Mouse (Mus musculus) inflammation-experienced regulatory T-cells, adult 6 months (primary cell): ENCODE results near the gene Insrr. TPM values are rescaled to one million over a fixed set of nuclear protein-coding genes. Genes with fewer than 3 reads are reported as not detected.
"Not testable (repeated sequence)": the region's sequence is repeated elsewhere in the genome, so short reads cannot be mapped to it uniquely, and the experiment has no call there.

Source experiments
- ATAC-seq: one replicate; pipeline ENCODE4 v1.8.0; 2017
- polyA plus RNA-seq, 3 experiments: library from polyadenylated mRNA; unstranded; fragments of 100-300 nt; shearing (Covaris generic); gene quantifications; one replicate each; pipeline ENCODE4 v1.2.1; 2017

The Insrr gene
- polyA plus RNA-seq, 3 experiments from 2014 or later: 0.42 to 1.2 (median 1.1) TPM

DNA sequence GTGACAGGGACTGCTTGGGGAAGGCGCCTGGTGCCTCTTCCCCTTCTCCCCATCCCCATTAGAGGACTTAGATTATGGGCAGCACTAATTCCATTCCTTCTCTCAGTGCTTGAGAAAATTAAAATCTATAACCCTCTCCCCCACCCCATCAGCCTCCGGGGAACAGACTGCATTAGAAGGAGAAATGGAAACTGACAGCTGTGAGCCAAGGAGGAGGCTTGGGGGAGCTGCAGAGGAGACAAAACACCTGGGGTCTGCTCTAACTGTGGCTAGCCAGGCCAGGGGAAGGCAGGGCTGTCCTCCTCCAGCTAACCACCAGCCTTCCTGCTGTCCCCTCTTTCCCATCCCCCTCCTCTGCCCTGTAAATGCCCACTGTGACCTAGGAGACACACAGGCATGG lies 17.7 kb upstream of the Insrr start:
- no peak for ATAC-seq

DNA sequence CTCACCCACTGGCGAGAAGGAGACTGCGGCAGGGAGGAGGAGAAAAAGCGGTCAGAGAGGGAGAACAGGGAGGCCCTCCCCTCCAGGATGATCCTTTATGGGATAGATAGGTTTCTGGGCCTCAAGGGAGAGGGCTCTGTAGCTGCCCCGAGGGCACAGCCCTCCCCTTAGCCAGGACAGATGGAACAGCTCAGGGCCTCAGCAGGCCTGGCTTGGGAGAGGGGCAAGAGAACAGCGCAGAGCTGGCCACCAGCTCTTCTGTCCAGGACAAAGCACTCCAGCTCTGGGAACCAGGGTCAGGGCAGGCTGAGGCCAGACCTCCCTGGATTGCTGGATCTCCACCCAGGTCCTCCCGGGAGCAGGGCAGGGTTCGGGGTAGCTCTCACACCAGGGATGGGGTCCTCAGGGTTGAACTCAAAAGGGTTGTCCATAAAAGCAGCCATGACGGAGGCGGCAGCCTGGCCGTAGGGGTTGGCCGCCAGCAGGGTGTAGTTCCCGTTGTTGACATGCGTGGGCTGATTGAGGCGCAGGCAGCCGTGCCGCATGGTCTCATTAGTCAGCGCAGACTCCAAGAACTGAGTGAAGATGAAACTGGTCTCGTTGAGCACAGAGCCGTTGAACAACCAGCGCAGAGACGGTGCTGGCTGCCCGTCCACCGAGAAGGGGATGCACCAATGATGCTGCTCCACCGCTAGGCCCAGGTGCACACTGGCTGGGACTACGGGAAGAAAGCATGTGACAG lies 13.3 kb upstream of the Insrr start:
- no peak for ATAC-seq

DNA sequence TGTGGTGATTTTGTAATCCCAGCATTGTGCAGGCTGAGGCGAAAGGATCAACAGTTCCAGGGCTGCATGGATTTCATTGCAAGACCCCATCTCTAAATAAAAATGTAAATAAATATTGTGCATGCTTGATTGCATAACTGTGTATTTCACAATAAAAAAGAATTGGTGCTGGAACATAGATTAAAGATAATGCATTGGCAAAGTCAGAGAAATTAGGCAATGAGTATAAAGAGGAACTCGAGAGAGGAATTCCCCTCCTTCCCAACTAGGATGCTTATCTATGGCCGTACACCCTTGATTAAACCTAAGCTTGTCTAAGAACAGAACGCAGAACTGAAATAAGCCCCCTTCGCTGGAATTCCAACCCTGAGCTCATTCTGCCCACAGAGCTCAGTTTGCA lies 11.6 kb upstream of the Insrr start:
- no peak for ATAC-seq

DNA sequence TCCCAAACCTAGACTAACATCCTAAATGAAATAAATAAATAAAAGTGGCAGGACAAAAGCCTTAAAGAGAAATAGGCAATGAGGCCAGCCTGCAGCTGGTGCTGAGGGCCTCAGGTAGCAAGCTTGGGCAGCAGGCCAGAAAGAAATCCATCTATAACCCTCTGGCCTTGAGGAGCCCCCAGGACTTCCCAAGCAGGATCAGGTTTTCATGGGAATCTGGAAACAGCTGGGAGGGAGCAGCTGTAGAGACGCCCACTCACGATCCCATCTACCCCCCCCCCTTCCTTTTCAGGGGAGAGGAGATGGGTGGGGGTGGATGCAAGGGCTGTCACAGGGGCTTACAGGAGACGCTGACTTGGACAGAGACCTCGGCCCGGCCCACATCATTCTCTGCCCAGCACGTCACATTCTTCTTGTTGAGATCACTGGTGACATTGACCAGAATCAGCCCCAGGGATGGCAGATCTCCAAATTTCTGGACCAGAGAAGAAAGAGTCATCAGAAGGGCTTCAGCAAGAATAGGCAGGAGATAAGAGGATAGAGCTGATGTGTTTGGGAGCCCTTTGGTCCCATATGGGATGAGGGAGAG lies 11.0 kb upstream of the Insrr start:
- ATAC-seq: no peak

DNA sequence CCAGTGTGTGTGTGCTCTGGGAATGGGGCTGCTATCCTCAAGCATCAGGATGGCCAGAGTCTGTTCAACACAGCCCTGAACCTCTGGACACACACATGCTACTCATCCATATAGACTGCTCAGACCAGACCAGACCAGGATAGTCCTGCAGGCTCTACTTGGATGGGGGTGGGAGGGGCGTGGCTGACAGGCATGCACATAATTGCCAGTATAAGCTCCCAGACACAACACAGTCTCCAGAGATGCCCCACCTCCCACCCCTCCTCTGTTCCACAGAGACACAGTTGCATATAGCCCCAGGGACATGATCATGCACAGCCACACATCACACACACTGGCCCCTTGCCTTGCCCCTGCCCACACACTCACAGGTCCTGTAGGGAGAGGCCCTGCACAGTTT lies 7.5 kb upstream of the Insrr start:
- no peak for ATAC-seq

DNA sequence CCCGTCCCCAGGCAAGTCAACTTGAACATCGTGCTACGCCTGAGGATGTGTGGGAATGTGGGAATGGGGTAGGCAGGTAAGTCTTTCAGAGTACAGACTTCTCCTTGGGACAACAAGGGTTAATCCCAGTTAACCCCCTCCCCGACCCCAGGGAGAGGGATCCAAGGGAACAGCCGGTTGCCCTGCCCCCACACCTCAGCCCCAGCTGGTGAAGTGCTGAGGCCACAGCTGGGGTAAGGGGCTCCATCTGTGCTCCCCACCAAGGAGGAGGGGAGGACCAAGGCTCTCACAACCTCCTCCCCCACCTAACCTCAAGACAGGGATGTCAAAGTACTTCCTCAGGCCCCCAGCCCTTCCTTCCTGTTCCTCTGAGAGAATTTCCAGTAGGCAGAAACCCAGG lies 7.0 kb upstream of the Insrr start:
- ATAC-seq: no peak

DNA sequence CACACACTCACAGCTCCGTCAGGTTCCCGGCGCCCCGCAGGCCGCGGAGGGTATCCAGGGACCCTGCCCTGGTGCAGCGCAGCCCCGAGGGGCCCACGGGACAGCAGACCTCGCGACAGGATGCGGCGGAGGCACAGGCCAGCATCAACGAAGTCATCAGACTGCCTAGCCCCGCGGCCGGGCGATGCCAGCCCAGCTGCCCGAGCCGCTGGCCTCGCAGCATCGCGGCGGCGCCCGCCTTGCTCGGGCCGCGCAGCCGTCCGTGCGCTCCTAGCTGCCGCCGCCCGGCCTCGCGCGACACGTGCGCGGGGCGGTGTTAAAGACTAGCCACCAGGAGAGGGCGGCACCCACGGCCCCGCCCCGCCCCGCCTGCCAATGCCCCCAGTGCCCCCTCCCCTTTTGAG lies 1.8 kb upstream of the Insrr start, which contains the start of gene Ntrk1:
Ntrk1 (minus strand) TSS at position 241 of the 404 bp plus-strand sequence.
- no peak for ATAC-seq

DNA sequence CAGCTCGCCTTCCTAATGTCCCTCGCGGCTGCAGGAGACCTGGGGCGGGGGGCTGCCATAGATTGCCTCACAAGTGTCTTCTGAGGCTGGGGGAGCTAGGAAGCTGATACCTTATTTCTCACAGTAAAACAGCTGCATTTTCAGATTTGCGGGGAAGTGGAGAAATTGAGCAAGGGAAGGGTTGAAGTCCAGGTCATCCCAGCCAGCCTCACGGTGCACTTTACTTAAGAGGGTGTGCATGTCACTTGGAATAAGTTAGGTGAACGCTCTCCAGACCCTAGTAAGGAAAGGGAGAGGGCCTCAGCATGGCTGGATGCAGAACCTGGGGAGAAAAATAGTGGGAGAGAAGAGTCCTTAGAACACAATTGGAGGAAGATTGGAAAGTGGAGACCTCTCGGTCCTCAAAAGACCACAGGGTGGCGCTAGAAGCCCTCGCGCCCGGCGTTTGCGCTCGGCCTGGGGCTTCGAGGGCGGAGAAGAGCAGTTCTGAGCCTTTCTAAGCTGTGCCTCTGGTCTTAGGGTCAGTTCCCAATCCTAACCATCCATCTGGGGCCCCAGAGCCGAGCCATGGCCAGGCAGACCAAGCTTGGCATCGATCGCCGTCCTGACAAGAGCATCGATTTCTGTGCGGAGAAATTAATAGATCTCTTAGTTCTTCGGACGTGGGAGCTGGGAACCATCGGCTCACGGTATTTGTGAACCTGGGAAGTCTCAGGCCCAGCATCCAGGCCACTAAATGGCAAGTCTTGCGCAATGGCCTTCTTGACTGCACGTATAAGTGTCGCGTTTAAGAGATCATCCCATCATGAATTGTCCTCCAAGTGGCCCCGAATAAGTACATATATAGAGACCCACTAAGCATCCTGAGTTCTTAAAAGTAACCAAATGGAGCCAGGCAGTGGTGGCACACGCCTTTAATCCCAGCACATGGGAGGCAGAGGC lies 1.1 kb upstream of the Insrr start:
- peak; percentile 56 for ATAC-seq

DNA sequence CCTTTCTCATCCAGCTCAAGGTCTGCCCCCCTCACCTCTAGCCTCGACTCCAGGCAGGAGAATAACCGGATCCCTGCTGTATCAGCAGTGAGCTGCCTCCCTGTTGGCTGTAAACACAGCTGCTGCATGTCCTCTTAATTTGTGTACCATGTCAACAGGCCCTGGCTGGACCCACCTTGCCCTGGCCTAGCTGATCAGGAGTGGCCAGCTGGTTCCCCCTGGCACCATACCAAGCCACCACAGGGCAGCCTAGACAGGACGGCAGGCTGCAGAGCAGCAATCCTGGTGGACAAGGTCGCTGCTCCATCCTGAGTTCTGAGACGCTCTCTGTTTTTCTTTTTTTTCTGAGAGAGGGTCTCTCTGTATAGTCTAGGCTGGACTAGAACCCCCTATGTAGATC lies 4.9 kb downstream of the Insrr start:
- ATAC-seq: no peak

DNA sequence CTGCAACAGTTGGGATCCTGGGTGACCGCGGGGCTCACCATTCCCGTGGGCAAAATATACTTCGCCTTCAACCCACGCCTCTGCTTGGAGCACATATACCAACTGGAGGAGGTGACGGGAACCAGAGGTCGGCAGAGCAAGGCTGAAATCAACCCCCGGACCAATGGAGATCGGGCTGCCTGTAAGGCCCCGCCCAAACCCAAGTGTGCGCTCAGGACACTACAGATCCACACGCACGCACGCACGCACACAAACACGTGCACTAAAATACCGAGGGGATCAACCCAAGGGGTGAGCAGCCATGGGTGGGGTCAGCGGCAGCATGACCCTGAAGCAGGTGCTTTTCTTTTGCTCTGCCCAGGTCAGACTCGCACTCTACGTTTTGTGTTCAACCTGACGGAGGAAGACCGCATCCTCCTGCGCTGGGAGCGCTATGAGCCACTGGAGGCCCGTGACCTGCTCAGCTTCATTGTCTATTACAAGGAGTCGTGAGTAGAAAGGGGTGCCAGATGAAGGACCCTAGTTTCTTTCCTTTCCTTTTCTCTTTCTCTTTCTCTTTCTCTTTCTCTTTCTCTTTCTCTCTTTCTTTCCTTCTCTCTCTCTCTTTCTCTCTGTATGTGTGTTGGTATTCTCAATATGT lies 7.4 kb downstream of the Insrr start:
- ATAC-seq: peak; percentile 63

DNA sequence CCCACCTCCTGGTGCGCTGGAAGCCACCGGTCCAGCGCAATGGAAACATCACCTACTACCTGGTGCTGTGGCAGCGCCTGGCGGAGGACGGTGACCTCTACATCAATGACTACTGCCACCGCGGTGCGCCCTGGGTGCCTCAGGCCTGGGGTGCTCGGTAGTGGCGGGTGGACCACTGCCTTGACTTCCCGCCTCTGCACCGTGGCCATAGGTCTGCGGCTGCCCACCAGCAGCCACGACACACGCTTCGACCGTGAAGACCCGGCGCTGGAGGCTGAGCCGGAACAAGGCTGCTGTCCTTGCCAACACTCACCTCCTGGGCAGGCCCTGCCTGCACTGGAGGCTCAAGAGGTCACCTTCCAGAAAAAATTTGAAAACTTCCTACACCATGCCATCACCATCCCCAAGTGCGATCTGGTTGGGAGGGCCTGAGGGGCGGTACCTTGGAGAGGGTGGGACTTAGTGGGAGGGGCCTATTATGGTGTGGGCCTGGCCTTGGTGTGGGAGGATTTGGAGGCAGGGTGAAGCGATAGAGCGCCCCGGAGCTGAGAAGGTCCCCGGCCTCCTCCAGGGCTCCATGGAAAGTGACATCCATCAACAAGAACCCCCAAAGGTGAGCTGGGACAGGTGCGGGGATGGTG lies 12.7 kb downstream of the Insrr start:
- no peak for ATAC-seq

DNA sequence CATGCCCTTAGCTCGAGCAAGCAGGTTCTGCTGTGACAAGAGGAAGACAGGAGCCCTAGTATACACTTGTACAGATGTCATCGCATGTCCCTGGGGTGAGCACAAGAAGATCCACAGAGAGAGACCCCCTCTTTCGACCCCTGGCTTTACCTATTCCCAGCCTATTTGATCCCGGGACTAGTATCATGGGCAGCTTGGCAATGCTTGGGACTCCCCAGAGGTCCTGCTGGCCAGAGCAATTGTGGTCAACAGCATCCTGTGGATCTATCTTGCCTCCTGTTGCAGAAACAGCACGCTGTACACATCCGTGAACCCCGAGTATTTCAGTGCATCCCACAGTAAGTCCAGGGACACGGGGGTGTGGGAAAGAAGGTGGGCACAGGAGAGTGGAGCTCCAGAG lies 14.5 kb downstream of the Insrr start:
- ATAC-seq: no peak

DNA sequence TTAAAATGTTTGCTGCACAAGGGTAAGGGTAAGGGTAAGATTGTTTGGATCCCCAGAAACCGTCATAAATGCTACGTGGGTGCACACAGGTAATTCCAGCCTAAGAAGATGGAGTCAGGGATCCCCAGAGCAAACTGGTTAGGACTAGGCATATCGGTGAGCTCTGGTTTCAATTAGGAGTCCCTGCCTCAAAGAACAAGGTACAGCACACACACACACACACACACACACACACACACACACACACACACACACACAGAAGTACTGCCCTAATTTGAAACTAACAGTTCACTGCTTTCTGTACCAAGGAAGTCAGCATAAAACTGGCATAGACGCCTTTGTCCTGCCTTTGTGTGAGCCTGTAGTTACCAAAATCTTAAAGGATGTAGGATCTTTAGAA lies 15.7 kb downstream of the Insrr start:
- no peak for ATAC-seq

DNA sequence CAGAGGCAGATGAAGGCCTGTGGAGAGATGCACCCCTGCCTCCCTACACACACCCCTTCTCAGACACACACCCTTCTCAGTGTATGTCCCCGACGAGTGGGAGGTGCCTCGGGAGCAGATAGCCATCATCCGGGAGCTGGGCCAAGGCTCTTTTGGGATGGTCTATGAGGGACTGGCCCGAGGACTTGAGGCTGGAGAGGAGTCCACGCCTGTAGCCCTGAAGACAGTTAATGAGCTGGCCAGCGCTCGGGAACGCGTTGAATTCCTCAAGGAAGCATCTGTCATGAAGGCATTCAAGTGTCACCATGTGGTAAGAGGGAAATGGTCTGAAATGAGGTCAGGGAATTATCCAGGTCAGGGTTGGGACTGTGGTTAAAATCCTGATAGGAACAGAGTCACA lies 16.1 kb downstream of the Insrr start:
- ATAC-seq: no peak

DNA sequence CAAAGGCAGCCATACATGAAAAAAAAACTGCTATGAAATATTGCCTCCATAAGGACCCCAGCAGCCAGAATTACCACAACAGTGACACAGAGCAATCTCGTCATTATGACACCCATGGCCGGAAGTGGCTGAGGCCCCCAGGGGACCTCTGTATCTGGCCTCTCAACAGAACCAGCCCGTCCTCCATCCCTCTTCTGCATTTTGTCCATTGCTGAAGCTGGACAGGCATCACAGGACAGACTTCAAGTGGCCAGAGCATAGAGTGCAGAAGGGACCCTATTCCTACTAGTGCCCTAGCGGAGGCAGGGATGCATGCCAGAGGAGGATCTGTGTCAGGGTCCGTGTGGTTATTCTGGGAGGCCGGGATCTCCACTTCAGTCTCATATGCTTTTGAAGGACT lies 19.4 kb downstream of the Insrr start:
- ATAC-seq: no peak

DNA sequence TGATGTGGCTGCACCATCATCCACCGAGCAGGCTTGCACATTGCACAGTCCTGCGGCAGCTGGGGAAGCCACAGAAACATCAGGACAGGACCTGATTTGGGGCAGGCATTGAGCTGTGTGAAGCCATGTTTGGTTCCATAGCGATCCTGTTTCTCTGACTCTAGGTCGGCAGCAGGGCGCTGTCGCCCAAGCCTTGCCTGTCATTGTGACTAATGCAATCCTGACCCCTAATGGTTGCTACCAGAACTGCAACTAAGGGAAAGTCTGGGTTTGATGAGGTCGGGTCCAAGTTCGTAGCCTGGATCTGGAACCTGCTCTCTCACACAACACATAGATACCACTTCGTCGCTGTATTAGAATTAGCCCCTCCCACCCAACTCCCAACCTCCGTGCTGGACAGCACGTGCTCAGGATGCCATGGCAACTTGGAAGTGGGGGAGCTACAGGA lies 19.9 kb downstream of the Insrr start:
- peak; percentile 78 for ATAC-seq

DNA sequence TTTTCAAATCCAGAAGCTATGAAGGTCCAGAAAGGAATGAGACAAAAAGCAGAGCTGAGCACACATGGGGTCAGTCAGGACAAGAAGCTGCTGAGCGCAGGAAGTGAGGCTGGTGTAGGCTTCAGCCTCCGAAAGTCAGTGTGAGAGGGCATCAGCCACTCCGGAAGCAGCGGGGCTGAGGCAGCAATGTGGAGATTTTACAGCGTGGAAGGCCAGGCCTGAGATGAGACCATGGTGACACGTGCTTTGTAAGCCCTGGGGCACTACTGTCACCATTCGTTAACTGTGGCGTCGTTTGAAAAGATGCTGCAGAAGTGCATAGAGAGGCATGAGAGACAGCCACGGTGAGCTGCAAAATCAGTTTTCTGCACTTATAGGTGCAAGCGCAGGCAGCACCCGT lies 21.5 kb downstream of the Insrr start:
- no peak for ATAC-seq

DNA sequence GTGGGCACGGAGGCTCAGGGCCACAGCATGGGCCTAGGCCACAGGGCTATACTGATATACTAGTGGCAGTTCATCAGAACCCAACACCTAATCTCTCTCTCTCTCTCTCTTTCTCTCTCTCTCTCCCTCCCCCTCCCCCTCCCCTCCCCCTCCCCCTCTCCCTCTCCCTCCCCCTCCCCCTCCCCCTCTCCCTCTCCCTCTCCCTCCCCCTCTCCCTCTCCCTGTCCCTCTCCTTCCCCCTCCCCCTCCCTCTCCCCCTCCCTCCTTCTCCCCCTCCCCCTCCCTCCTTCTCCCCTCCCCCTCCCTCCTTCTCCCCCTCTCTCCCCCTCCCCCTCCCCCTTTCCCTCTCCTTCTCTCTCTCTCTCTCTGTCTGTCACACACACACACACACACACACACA lies 27.5 kb downstream of the Insrr start, which contains the start of gene Pear1:
Pear1 (minus strand) TSS at position 101 of the 400 bp plus-strand sequence.
- not testable (repeated sequence) for ATAC-seq

DNA sequence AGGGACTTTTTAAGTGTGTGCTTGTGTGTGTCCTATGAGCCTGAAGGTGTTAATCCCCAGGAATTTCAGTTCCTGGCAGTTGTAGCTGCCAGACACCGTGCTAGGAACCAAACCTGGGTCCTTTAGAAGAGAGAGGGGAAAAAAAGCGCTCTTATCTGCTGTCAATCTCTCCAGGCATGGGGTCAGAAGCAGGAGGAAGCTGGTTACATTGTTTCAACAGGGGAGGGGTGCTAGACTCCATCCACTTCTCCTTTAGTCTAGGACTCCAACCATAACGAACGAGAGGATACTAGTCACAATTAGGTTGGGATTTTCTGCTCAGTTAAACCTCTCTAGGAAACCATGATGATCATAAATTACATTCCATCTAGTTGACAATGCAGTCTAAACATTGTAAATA lies 31.7 kb downstream of the Insrr start:
- no peak for ATAC-seq

DNA sequence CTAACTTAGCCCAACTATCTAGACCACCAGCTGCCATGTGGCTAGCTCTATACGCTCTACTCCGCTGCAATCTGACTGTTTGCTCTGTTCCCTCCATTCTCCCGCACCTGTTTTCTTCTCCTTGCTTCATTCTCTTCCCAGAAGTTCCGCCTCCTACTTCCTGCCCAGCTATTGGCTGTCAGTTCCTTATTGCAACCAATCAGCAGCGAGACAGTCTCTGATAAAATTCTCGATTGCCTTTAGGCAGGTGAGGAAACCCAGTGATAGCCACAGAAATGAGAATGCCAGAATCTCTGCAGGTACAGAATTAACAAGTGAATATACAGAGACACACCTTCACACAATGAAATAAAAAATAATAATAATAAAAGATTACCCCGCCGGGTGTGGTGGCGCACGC lies 32.3 kb downstream of the Insrr start:
- ATAC-seq: no peak

DNA sequence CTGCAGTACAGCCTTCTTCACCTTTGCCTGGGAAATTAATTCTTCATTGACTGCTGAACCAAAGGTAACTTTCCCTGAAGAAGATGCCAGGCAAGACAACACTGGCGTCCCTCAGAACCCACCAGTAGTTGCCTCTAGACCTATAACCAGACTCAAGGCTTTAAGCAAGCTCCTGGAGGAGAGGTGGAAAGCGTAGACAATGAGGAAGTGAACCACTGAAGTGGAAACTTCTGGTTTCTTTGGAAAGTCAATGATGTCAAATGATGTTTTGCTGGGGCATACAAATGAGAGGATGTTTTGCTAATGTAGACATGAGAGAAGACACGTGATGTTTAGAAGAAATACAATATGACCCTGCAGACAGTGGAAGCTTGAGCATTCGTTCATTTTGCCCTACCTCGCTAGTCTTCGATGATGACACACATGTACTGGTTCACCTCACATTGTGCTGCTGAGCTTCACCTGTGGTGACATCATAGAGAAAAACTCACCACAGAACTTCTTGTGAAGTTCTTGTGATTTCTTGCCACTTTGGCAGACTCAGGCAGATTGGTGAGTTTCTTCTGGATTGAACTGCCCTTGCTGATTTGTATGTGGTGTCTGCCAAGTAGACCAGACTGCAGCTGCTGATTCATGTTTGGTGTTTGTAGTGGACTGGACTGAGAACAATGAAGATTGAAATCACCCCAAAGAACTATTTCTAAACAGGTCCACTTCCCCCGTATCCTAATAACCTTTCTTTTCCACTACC lies 35.5 kb downstream of the Insrr start:
- peak; percentile 84 for ATAC-seq

DNA sequence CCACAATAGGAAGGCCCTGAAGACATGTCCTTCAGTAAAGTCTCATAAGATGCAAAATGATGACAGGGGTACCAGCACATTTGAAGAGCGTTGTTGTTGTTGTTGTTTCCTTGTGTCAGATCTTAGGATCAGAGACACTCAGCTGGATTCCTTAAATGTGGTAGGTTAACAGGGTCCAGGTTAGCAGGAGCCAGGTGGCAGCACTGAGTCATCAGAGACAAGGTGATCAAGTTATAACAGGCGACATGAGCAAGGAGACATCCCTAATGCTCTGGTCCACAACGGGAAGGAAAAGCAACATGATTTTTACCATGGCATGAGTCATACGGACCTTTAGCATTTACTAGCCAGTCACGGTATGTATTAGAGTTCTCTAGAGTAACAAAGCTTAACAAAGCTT lies 36.7 kb downstream of the Insrr start:
- no peak for ATAC-seq
